Mouse (Mus musculus) liver, postnatal 0 days (tissue): ENCODE data around the gene Bnc1.

Experiments
- CTCF ChIP-seq: sonication (generic); IDR thresholded peaks from 2 replicates; pipeline ENCODE4 v1.5.1; 2016; ENCODE audit warnings: antibody characterized with exemption, low read depth
- EP300 ChIP-seq: IDR thresholded peaks from 2 replicates; pipeline ENCODE4 v1.6.1; 2016; ENCODE audit warnings: antibody characterized with exemption, low read depth, mild to moderate bottlenecking

DNA sequence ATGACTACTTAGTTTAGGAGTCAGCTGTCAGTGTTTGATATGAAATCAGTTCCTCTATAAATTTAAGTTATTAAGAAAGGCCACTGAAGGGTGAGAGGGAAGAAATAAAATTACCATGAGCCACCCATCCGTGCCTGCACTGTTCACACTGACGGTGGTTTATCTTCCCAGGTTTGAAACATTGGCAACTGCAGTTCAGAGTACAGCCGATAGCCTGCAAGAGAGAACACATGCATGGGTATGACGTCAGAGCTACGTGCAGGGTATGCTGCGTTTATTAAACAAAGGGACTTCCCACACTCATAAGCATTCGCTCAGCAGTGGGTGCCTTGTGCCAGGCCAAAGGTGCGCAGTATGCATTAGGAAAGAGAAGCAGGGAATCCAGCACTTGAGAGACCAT is 13.8 kb downstream of the Bnc1 start:
- no peak for TF ChIP-seq CTCF
- no peak for TF ChIP-seq EP300
